Mouse (Mus musculus): Measurements from ENCODE around the gene Olfr1511. TPM values are rescaled to one million over a fixed set of nuclear protein-coding genes. Genes with fewer than 3 reads are reported as not detected.

The Olfr1511 gene
- polyA plus RNA-seq, 1 experiment from 2014 or later, result not detected

Other genes starting within 250 kb of the Olfr1511 start
- 45.6 and 51.9 TPM in 2 replicates for gene Supt16, start 200.0 kb downstream of the Olfr1511 start, polyA plus RNA-seq (2015; fragmentation: Nextera tagmentation; extraction: Ambion mirVana)
- gene Chd8, start 139.6 kb downstream of the Olfr1511 start, polyA plus RNA-seq (2015; fragmentation: Nextera tagmentation; extraction: Ambion mirVana), result 12.1 TPM in 2 replicates
- 19.8 and 20.5 TPM in 2 replicates for gene Tox4, start 118.2 kb downstream of the Olfr1511 start, polyA plus RNA-seq (2015; fragmentation: Nextera tagmentation; extraction: Ambion mirVana)
- 2.6 and 3.0 TPM in 2 replicates for gene Rab2b, start 117.8 kb downstream of the Olfr1511 start, polyA plus RNA-seq (2015; fragmentation: Nextera tagmentation; extraction: Ambion mirVana)
- gene Mettl3, start 92.3 kb downstream of the Olfr1511 start, polyA plus RNA-seq (2015; fragmentation: Nextera tagmentation; extraction: Ambion mirVana), result 20.6 and 21.9 TPM in 2 replicates
- gene Sall2, start 68.6 kb downstream of the Olfr1511 start, polyA plus RNA-seq (2015; fragmentation: Nextera tagmentation; extraction: Ambion mirVana), result 1.2 and 1.5 TPM in 2 replicates
- not detected in 2 replicates for gene Olfr1513, start 41.0 kb downstream of the Olfr1511 start, polyA plus RNA-seq (2015; fragmentation: Nextera tagmentation; extraction: Ambion mirVana)
- not detected in 2 replicates for gene Olfr1512, start 18.2 kb downstream of the Olfr1511 start, polyA plus RNA-seq (2015; fragmentation: Nextera tagmentation; extraction: Ambion mirVana)
- gene Olfr1510, start 17.0 kb upstream of the Olfr1511 start, polyA plus RNA-seq (2015; fragmentation: Nextera tagmentation; extraction: Ambion mirVana), result not detected in 2 replicates
- not detected in 2 replicates for gene Olfr1509, start 45.6 kb upstream of the Olfr1511 start, polyA plus RNA-seq (2015; fragmentation: Nextera tagmentation; extraction: Ambion mirVana)
- gene Olfr1508, start 70.1 kb upstream of the Olfr1511 start, polyA plus RNA-seq (2015; fragmentation: Nextera tagmentation; extraction: Ambion mirVana), result not detected in 2 replicates
- not detected in 2 replicates for gene Olfr1507, start 98.4 kb upstream of the Olfr1511 start, polyA plus RNA-seq (2015; fragmentation: Nextera tagmentation; extraction: Ambion mirVana)